Mouse (Mus musculus): Measurements from ENCODE around the gene Sacm1l. TPM values are rescaled to one million over a fixed set of nuclear protein-coding genes. Genes with fewer than 3 reads are reported as not detected.

Sacm1l gene
- total and polyA plus RNA-seq, 3 experiments, result 20.5 to 21.7 TPM; not detected in 1

DNA sequence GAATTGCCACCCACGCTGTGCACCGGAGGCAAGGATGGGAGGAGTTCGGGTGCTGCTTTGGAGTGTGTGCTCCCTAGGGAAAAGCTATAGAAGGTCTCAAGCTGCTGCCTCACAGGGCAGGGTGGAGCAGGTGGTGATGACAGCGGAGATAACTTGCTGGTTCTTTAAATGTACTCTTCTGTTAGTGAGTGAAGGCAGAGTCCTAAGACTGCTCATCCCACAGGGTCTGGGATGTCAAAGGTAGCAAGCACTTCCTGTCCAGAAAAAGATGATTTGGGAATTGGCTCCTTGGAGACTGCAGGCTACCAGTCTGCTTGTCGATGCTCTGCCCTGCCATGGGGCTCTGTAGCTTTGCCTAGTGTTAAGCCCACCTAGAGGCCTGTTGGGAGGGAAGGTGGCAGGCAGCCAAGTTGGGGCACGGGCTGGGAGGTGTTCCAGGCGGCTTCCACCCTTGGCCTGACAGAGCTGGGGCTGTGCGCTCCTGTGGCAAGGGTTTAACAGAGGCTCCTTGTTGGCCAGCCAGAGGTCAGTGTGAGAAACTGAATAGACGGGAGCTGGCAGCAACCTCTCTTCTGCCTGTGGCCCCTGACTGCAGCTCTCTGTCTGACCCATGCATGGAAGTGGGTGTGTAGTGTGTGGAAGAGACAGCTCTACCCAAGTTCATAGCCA, 37.5 kb upstream of the Sacm1l start:
- H3K36me3 ChIP-seq (ENCODE audit: control insufficient read depth in 1 of 2, insufficient read depth in 2 of 2, low read length in 2 of 2), result peaks cover 2 to 14% of the 10 kb centered on the region in 2 experiments; a peak in 3 of 4 replicates

DNA sequence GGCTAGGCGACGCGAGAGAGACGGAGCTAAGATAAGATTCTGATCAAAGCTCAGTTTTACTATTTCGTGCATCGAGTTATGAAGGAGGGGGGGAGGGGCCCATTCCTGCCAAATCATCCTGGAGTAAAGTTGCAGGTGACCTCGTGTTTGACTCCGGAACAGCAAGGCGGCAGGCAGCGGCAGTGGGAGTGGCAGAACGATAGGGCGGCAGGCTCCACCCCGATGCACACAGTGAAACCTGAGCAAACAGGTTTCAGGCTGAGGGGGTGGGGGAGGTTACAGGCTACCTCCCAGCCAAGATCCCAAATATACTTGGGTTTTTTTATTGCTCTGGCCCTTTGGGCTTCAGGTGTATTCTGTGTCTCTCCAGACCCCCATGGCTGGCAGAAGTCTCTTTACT, 32.9 kb upstream of the Sacm1l start:
- no peak overlapping the region for H3K27ac ChIP-seq (ENCODE audit: control insufficient read depth, low read depth, low read length)
- TF ChIP-seq MYB (IDR thresholded peaks at IDR 0.05; ENCODE audit: low read depth, low read length) (no peak), POLR2AphosphoS5 (IDR thresholded peaks at IDR 0.05; ENCODE audit: borderline replicate concordance, low read depth, low read length) (no peak), GATA1 (IDR thresholded peaks at IDR 0.05; ENCODE audit: low read depth, low read length) (no peak)
- no peak overlapping the region for H3K9ac ChIP-seq (ENCODE audit: control insufficient read depth, low read depth, low read length, poor library complexity, severe bottlenecking)
- no peak for DNase-seq (ENCODE audit: low read depth, low spot score)
- peaks cover 23% of the 10 kb centered on the region for H3K79me2 ChIP-seq (ENCODE audit: control insufficient read depth, insufficient read depth, low read length, poor library complexity)
- peaks cover 2 to 12% of the 10 kb centered on the region in 2 experiments for H3K36me3 ChIP-seq (ENCODE audit: control insufficient read depth in 1 of 2, insufficient read depth in 2 of 2, low read length in 2 of 2)
- H3K27me3 ChIP-seq (ENCODE audit: control insufficient read depth in 1 of 2, insufficient read depth in 2 of 2, low read length in 2 of 2), result no peaks in the 10 kb centered on the region
- no peak overlapping the region for H3K4me3 ChIP-seq (ENCODE audit: control insufficient read depth in 1 of 2, insufficient read depth in 1 of 2, low read depth in 2 of 2, low read length in 2 of 2)
- H3K9me3 ChIP-seq (replicated peaks; ENCODE audit: insufficient read depth, low read length), result no peaks in the 10 kb centered on the region
- peaks cover 2 to 14% of the 10 kb centered on the region in 2 experiments for H3K4me1 ChIP-seq (ENCODE audit: control insufficient read depth in 1 of 2, insufficient read depth in 2 of 2, low read length in 2 of 2)

More for the DNA sequence above, 37.5 kb upstream of the Sacm1l start:
- H3K4me3 ChIP-seq (ENCODE audit: control insufficient read depth in 1 of 2, insufficient read depth in 1 of 2, low read depth in 2 of 2, low read length in 2 of 2), result no peak overlapping the region
- H3K79me2 ChIP-seq (ENCODE audit: control insufficient read depth, insufficient read depth, low read length, poor library complexity), result peaks cover 44% of the 10 kb centered on the region
- H3K9me3 ChIP-seq (replicated peaks; ENCODE audit: insufficient read depth, low read length), result no peaks in the 10 kb centered on the region
- no peak overlapping the region for H3K9ac ChIP-seq (ENCODE audit: control insufficient read depth, low read depth, low read length, poor library complexity, severe bottlenecking)
- peak; percentile 38 for DNase-seq (ENCODE audit: low read depth, low spot score)
- no peaks in the 10 kb centered on the region for H3K27me3 ChIP-seq (ENCODE audit: control insufficient read depth in 1 of 2, insufficient read depth in 2 of 2, low read length in 2 of 2)
- H3K4me1 ChIP-seq (ENCODE audit: control insufficient read depth in 1 of 2, insufficient read depth in 2 of 2, low read length in 2 of 2), result peaks cover 3 to 22% of the 10 kb centered on the region in 2 experiments
- no peak overlapping the region for H3K27ac ChIP-seq (ENCODE audit: control insufficient read depth, low read depth, low read length)
- no peak for TF ChIP-seq GATA1 (IDR thresholded peaks at IDR 0.05; ENCODE audit: low read depth, low read length)
- TF ChIP-seq ZMIZ1 (IDR thresholded peaks at IDR 0.05; ENCODE audit: low read depth, low read length), result no peak
- no peak for TF ChIP-seq CTCF (IDR thresholded peaks at IDR 0.05 in 2 of 3, conservative IDR thresholded peaks at IDR 0.05 in 1 of 3; ENCODE audit: control insufficient read depth in 1 of 3, insufficient read depth in 1 of 3, low read depth in 2 of 3, low read length in 3 of 3, poor library complexity in 1 of 3, severe bottlenecking in 1 of 3)
- TF ChIP-seq HCFC1 (IDR thresholded peaks at IDR 0.05; ENCODE audit: low read depth, low read length), result no peak
- no peak for TF ChIP-seq MAZ (IDR thresholded peaks at IDR 0.05; ENCODE audit: low read depth, low read length)
- no peak for TF ChIP-seq MXI1 (IDR thresholded peaks at IDR 0.05; ENCODE audit: low read depth, low read length)
- TF ChIP-seq MYB (IDR thresholded peaks at IDR 0.05; ENCODE audit: low read depth, low read length), result no peak
- TF ChIP-seq MEF2A (IDR thresholded peaks at IDR 0.05; ENCODE audit: extremely low read depth, insufficient replicate concordance, low read depth, low read length, poor library complexity, severe bottlenecking), result no peak
- no peak for TF ChIP-seq MYC (IDR thresholded peaks at IDR 0.05; ENCODE audit: low read depth, low read length)
- no peak for TF ChIP-seq USF1 (IDR thresholded peaks at IDR 0.05; ENCODE audit: low read depth, low read length)
- no peak for TF ChIP-seq CHD2 (IDR thresholded peaks at IDR 0.05; ENCODE audit: low read length)
- no peak for TF ChIP-seq MAFK (IDR thresholded peaks at IDR 0.05; ENCODE audit: borderline replicate concordance, low read depth, low read length)
- TF ChIP-seq KAT2A (conservative IDR thresholded peaks at IDR 0.05; ENCODE audit: low read depth, low read length), result no peak
- TF ChIP-seq EP300 (IDR thresholded peaks at IDR 0.05; ENCODE audit: low read depth in 1 of 2, low read length in 2 of 2), result no peak
- no peak for TF ChIP-seq ZKSCAN1 (IDR thresholded peaks at IDR 0.05; ENCODE audit: low read depth, low read length)
- no peak for TF ChIP-seq ELF1 (IDR thresholded peaks at IDR 0.05; ENCODE audit: low read depth, low read length)
- no peak for TF ChIP-seq SIN3A (IDR thresholded peaks at IDR 0.05; ENCODE audit: low read length)
- no peak for TF ChIP-seq MAX (IDR thresholded peaks at IDR 0.05; ENCODE audit: low read length)
